ENCODE assay signal across 8 mouse cellular contexts in genomic region chr6:134565606-134566247, GRCm38 (mm10). TPM values are rescaled to one million over a fixed set of nuclear protein-coding genes. Genes with fewer than 3 reads are reported as not detected.
DNase-seq lines count a peak whose midpoint lies in the region; ATAC-seq and TF ChIP-seq lines count a peak whose summit lies in the region.

No protein-coding gene starts in this region.

- H3K36me3 ChIP-seq in forebrain, embryonic 10.5 days (replicated peaks), result peaks cover 4% of the 10 kb centered on the region
- H3K36me3 ChIP-seq in hindbrain, embryonic 15.5 days, result no peaks in the 10 kb centered on the region
- H3K36me3 ChIP-seq in liver, adult 2 months (ENCODE audit: control insufficient read depth, insufficient read depth, low read length), result no peaks in the 10 kb centered on the region
- no peaks in the 10 kb centered on the region for H3K36me3 ChIP-seq in neural tube, embryonic 11.5 days (ENCODE audit: control insufficient read depth, insufficient read depth, low read length)

- peaks cover 38% of the 10 kb centered on the region for H3K4me1 ChIP-seq in forebrain, embryonic 10.5 days
- H3K4me1 ChIP-seq in hindbrain, embryonic 15.5 days (replicated peaks), result peaks cover 21% of the 10 kb centered on the region
- peaks cover 22% of the 10 kb centered on the region for H3K4me1 ChIP-seq in liver, adult 2 months (ENCODE audit: control insufficient read depth, insufficient read depth, low read length)
- H3K4me1 ChIP-seq in neural tube, embryonic 11.5 days (ENCODE audit: control insufficient read depth, insufficient read depth, low read length), result peaks cover 14% of the 10 kb centered on the region; the same call in 1 of the 2 replicates

- ATAC-seq in hindbrain, embryonic 15.5 days (ENCODE audit: low FRiP score, low read depth), result no peak
- ATAC-seq in neural tube, embryonic 11.5 days (ENCODE audit: insufficient read depth, low FRiP score, low TSS enrichment), result no peak
- ATAC-seq in erythroid progenitor cell, adult 5-6 weeks (replicated peaks; ENCODE audit: low FRiP score, poor library complexity, severe bottlenecking), result no peak

- peak overlapping the region; percentile 96 for H3K4me3 ChIP-seq in forebrain, embryonic 10.5 days
- peak overlapping the region; percentile 98 for H3K4me3 ChIP-seq in hindbrain, embryonic 15.5 days
- peak overlapping the region; percentile 100 for H3K4me3 ChIP-seq in liver, adult 2 months (ENCODE audit: insufficient read depth, low read depth, low read length)
- H3K4me3 ChIP-seq in neural tube, embryonic 11.5 days (ENCODE audit: low read depth, low read length), result peak overlapping the region; percentile 95

- TF ChIP-seq CTCF in liver, adult 2 months (IDR thresholded peaks at IDR 0.05; ENCODE audit: low read depth, low read length), result no peak

- no peaks in the 10 kb centered on the region for H3K9me3 ChIP-seq in forebrain, embryonic 10.5 days
- H3K9me3 ChIP-seq in hindbrain, embryonic 15.5 days, result no peaks in the 10 kb centered on the region
- H3K9me3 ChIP-seq in neural tube, embryonic 11.5 days (ENCODE audit: control insufficient read depth, low read length), result no peaks in the 10 kb centered on the region

- no peak for TF ChIP-seq POLR2A in liver, adult 2 months (IDR thresholded peaks at IDR 0.05; ENCODE audit: extremely low read depth, insufficient read depth, low read length)

- peak; percentile 37 for DNase-seq in retina, postnatal 1 day
- DNase-seq in retina, embryonic 14.5 days (ENCODE audit: low spot score), result no peak
- DNase-seq in adrenal gland, postnatal 25 days, result peak; percentile 14
- DNase-seq in forebrain, embryonic 10.5 days (ENCODE audit: extremely low spot score, low spot score), result no peak
- peak; percentile 82 for DNase-seq in liver, adult 2 months (ENCODE audit: extremely low read depth, low read depth, low spot score)
- DNase-seq in neural tube, embryonic 11.5 days (ENCODE audit: low spot score), result peak; percentile 24

- H3K9ac ChIP-seq in hindbrain, embryonic 15.5 days, result peak overlapping the region; percentile 96
- peak overlapping the region; percentile 100 for H3K9ac ChIP-seq in liver, adult 2 months (ENCODE audit: low read depth, low read length)
- peak overlapping the region; percentile 98 for H3K9ac ChIP-seq in neural tube, embryonic 11.5 days (ENCODE audit: low read length)

- WGBS in forebrain, embryonic 10.5 days, result 3% methylated on average over 19 of the region's 19 CpGs
- 2% methylated on average over 19 of the region's 19 CpGs for whole genome bisulfite sequencing in hindbrain, embryonic 15.5 days
- WGBS in liver, adult 2 months, result under 1% methylated on average over 19 of the region's 19 CpGs
- 3% methylated on average over 19 of the region's 19 CpGs for WGBS in neural tube, embryonic 11.5 days

- peaks cover 32% of the 10 kb centered on the region for H3K79me2 ChIP-seq in liver, adult 2 months (ENCODE audit: control insufficient read depth, insufficient read depth, low read length)

- H3K27ac ChIP-seq in forebrain, embryonic 10.5 days, result peak overlapping the region; percentile 100
- peak overlapping the region; percentile 100 for H3K27ac ChIP-seq in hindbrain, embryonic 15.5 days (replicated peaks)
- peak overlapping the region; percentile 95 for H3K27ac ChIP-seq in liver, adult 2 months (replicated peaks; ENCODE audit: insufficient read depth, low read depth, low read length)
- peak overlapping the region; percentile 99; the same call in 1 of the 2 replicates for H3K27ac ChIP-seq in neural tube, embryonic 11.5 days (ENCODE audit: low read depth, low read length)

- H3K4me2 ChIP-seq in hindbrain, embryonic 15.5 days, result peak overlapping the region; percentile 66
- peak overlapping the region; percentile 52 for H3K4me2 ChIP-seq in neural tube, embryonic 11.5 days (ENCODE audit: low read depth)

- no peaks in the 10 kb centered on the region for H3K27me3 ChIP-seq in forebrain, embryonic 10.5 days (ENCODE audit: poor library complexity, severe bottlenecking)
- no peaks in the 10 kb centered on the region for H3K27me3 ChIP-seq in hindbrain, embryonic 15.5 days
- H3K27me3 ChIP-seq in liver, adult 2 months (ENCODE audit: control insufficient read depth, insufficient read depth, low read length), result no peaks in the 10 kb centered on the region
- no peaks in the 10 kb centered on the region for H3K27me3 ChIP-seq in neural tube, embryonic 11.5 days (ENCODE audit: control insufficient read depth, insufficient read depth, low read length)

RNA-seq across cellular contexts. Expression of gene Lrp6, which starts 1.0 kb away (rescaled TPM):
- 94.4 and 112 TPM in 2 replicates for total RNA-seq in adrenal gland, postnatal 25 days (2021)
- polyA plus RNA-seq in forebrain, embryonic 10.5 days (2016; fragmentation: Nextera tagmentation; extraction: Ambion mirVana), result 25.4 and 25.9 TPM in 2 replicates
- 16.4 and 16.8 TPM in 2 replicates for polyA plus RNA-seq in hindbrain, embryonic 15.5 days (2015; fragmentation: Nextera tagmentation; extraction: Ambion mirVana)
- 48.2 and 54.3 TPM in 2 replicates for total RNA-seq in liver, adult 2 months (2014; rRNA removed)
- polyA plus RNA-seq in liver, adult 2 months (2012; rRNA removed), result 15.0 and 15.1 TPM in 2 replicates
- 27.3 and 29.2 TPM in 2 replicates for polyA plus RNA-seq in neural tube, embryonic 11.5 days (2014; fragmentation: Nextera tagmentation; extraction: Ambion mirVana)
- 8.6 and 14.7 TPM in 2 replicates for total RNA-seq in erythroid progenitor cell, adult 5-6 weeks (2015; ENCODE audit: low replicate concordance)
- 6.8 and 8.0 TPM in 2 replicates for total RNA-seq in erythroid progenitor cell, adult 5-6 weeks (2017; ENCODE audit: low replicate concordance)

Comparison
In these comparisons a context has a peak if more than half of its experiments do, and no peak if none do; other contexts are left out.
1. DNase-seq: peak in retina, postnatal 1 day (single experiment), adrenal gland, postnatal 25 days (single experiment), liver, adult 2 months (single experiment) and neural tube, embryonic 11.5 days (single experiment); none in retina, embryonic 14.5 days (single experiment) and forebrain, embryonic 10.5 days (single experiment).
2. Peak in every context shown above with its lines, with median percentiles within 50 percentile points of each other: H3K27ac ChIP-seq, H3K4me3 ChIP-seq and H3K9ac ChIP-seq.